Mouse (Mus musculus): Measurements from ENCODE around the gene Defb43. TPM values are rescaled to one million over a fixed set of nuclear protein-coding genes. Genes with fewer than 3 reads are reported as not detected.
A peak's percentile ranks its signal among the peaks of the same experiment; 100 is the strongest.

Gene Defb43
- polyA plus RNA-seq, 1 experiment from 2014 or later: not detected

- 41% methylated on average over 3 of the region's 3 CpGs for WGBS
- Histone ChIP-seq H3K27ac (ENCODE audit: low read depth) (no peak overlapping the region), H3K4me1 (ENCODE audit: insufficient read depth) (no peaks in the 10 kb centered on the region), H3K4me2 (no peak overlapping the region), H3K27me3 (ENCODE audit: insufficient read depth, low read length) (no peaks in the 10 kb centered on the region), H3K4me3 (ENCODE audit: low read depth, low read length) (no peak overlapping the region), H3K9ac (no peak overlapping the region), H3K9me3 (ENCODE audit: low read depth, low read length) (no peaks in the 10 kb centered on the region), H3K36me3 (ENCODE audit: insufficient read depth) (no peaks in the 10 kb centered on the region)
- no peak for ATAC-seq (ENCODE audit: insufficient read depth)
- no peak for TF ChIP-seq CTCF (IDR thresholded peaks at IDR 0.05; ENCODE audit: low read depth)
- peak; percentile 9 for DNase-seq
Measured at GRCm38 (mm10) chr14:62991271-62991670, 20.3 kb upstream of the Defb43 start.

- DNase-seq (no peak), ATAC-seq (ENCODE audit: insufficient read depth) (no peak)
- no peak overlapping the region for H3K9ac ChIP-seq
- H3K27me3 ChIP-seq (ENCODE audit: insufficient read depth, low read length): no peaks in the 10 kb centered on the region
- no peaks in the 10 kb centered on the region for H3K36me3 ChIP-seq (ENCODE audit: insufficient read depth)
- no peak for TF ChIP-seq CTCF (IDR thresholded peaks at IDR 0.05; ENCODE audit: low read depth)
- no peak overlapping the region for H3K4me3 ChIP-seq (ENCODE audit: low read depth, low read length)
- no peak overlapping the region for H3K27ac ChIP-seq (ENCODE audit: low read depth)
- H3K4me1 ChIP-seq (ENCODE audit: insufficient read depth): no peaks in the 10 kb centered on the region
- H3K9me3 ChIP-seq (ENCODE audit: low read depth, low read length): no peaks in the 10 kb centered on the region
- H3K4me2 ChIP-seq: no peak overlapping the region
- 69% methylated on average over 7 of the region's 7 CpGs for WGBS
Measured at GRCm38 (mm10) chr14:62991849-62992510, 19.6 kb upstream of the Defb43 start.

GRCm38 (mm10) chr14:62997777-62998176 lies 13.8 kb upstream of the Defb43 start, which contains the start of gene Defb47:
Gene Defb47, plus strand, starts transcription at chr14:62998077.
- Histone ChIP-seq H3K27ac (ENCODE audit: low read depth) (no peak within 1 kb of the TSS), H3K4me1 (ENCODE audit: insufficient read depth) (no peaks in the 10 kb centered on the region), H3K4me3 (ENCODE audit: low read depth, low read length) (no peak within 1 kb of the TSS), H3K4me2 (no peak within 1 kb of the TSS), H3K9me3 (ENCODE audit: low read depth, low read length) (no peaks in the 10 kb centered on the region), H3K36me3 (ENCODE audit: insufficient read depth) (no peaks in the 10 kb centered on the region), H3K9ac (no peak within 1 kb of the TSS), H3K27me3 (ENCODE audit: insufficient read depth, low read length) (no peaks in the 10 kb centered on the region)
- TF ChIP-seq CTCF (IDR thresholded peaks at IDR 0.05; ENCODE audit: low read depth): no peak
- WGBS: 85% methylated on average over 8 of the region's 8 CpGs
- DNase-seq: no peak
- ATAC-seq (ENCODE audit: insufficient read depth): no peak

GRCm38 (mm10) chr14:62998977-62999376 lies 12.6 kb upstream of the Defb43 start:
- no peak overlapping the region for H3K4me3 ChIP-seq (ENCODE audit: low read depth, low read length)
- H3K9me3 ChIP-seq (ENCODE audit: low read depth, low read length): no peaks in the 10 kb centered on the region
- TF ChIP-seq CTCF (IDR thresholded peaks at IDR 0.05; ENCODE audit: low read depth): no peak
- H3K4me1 ChIP-seq (ENCODE audit: insufficient read depth): no peaks in the 10 kb centered on the region
- no peak overlapping the region for H3K4me2 ChIP-seq
- ATAC-seq (ENCODE audit: insufficient read depth) (no peak), DNase-seq (no peak)
- no peak overlapping the region for H3K27ac ChIP-seq (ENCODE audit: low read depth)
- no peak overlapping the region for H3K9ac ChIP-seq
- no peaks in the 10 kb centered on the region for H3K36me3 ChIP-seq (ENCODE audit: insufficient read depth)
- no peaks in the 10 kb centered on the region for H3K27me3 ChIP-seq (ENCODE audit: insufficient read depth, low read length)
- 84% methylated on average over 4 of the region's 4 CpGs for WGBS

- Histone ChIP-seq H3K4me2 (no peak overlapping the region), H3K9ac (no peak overlapping the region), H3K27ac (ENCODE audit: low read depth) (no peak overlapping the region), H3K4me1 (ENCODE audit: insufficient read depth) (no peaks in the 10 kb centered on the region), H3K9me3 (ENCODE audit: low read depth, low read length) (no peaks in the 10 kb centered on the region), H3K27me3 (ENCODE audit: insufficient read depth, low read length) (no peaks in the 10 kb centered on the region), H3K4me3 (ENCODE audit: low read depth, low read length) (no peak overlapping the region), H3K36me3 (ENCODE audit: insufficient read depth) (no peaks in the 10 kb centered on the region)
- WGBS: 33% methylated on average over 2 of the region's 2 CpGs
- TF ChIP-seq CTCF (IDR thresholded peaks at IDR 0.05; ENCODE audit: low read depth): no peak
- DNase-seq (peak; percentile 48), ATAC-seq (ENCODE audit: insufficient read depth) (no peak)
Measured at GRCm38 (mm10) chr14:63002588-63002987, 9.0 kb upstream of the Defb43 start.

- H3K9me3 ChIP-seq (ENCODE audit: low read depth, low read length): no peaks in the 10 kb centered on the region
- 67% methylated on average over 4 of the region's 4 CpGs for WGBS
- H3K9ac ChIP-seq: no peak overlapping the region
- ATAC-seq (ENCODE audit: insufficient read depth) (no peak), DNase-seq (no peak)
- no peaks in the 10 kb centered on the region for H3K36me3 ChIP-seq (ENCODE audit: insufficient read depth)
- H3K27ac ChIP-seq (ENCODE audit: low read depth): no peak overlapping the region
- no peaks in the 10 kb centered on the region for H3K4me1 ChIP-seq (ENCODE audit: insufficient read depth)
- no peak overlapping the region for H3K4me2 ChIP-seq
- TF ChIP-seq CTCF (IDR thresholded peaks at IDR 0.05; ENCODE audit: low read depth): no peak
- H3K4me3 ChIP-seq (ENCODE audit: low read depth, low read length): no peak overlapping the region
- no peaks in the 10 kb centered on the region for H3K27me3 ChIP-seq (ENCODE audit: insufficient read depth, low read length)
Measured at GRCm38 (mm10) chr14:63013082-63013481, 1.5 kb downstream of the Defb43 start.

- DNase-seq: no peak
- Histone ChIP-seq H3K9ac (no peak overlapping the region), H3K36me3 (ENCODE audit: insufficient read depth) (no peaks in the 10 kb centered on the region), H3K9me3 (ENCODE audit: low read depth, low read length) (no peaks in the 10 kb centered on the region), H3K4me2 (no peak overlapping the region), H3K4me3 (ENCODE audit: low read depth, low read length) (no peak overlapping the region), H3K4me1 (ENCODE audit: insufficient read depth) (no peaks in the 10 kb centered on the region), H3K27me3 (ENCODE audit: insufficient read depth, low read length) (no peaks in the 10 kb centered on the region), H3K27ac (ENCODE audit: low read depth) (no peak overlapping the region)
- WGBS: 86% methylated on average over 4 of the region's 4 CpGs
- ATAC-seq (ENCODE audit: insufficient read depth): no peak
- no peak for TF ChIP-seq CTCF (IDR thresholded peaks at IDR 0.05; ENCODE audit: low read depth)
Measured at GRCm38 (mm10) chr14:63014667-63015066, 3.1 kb downstream of the Defb43 start.

Data from lung, embryonic 14.5 days (tissue).